Mouse (Mus musculus) lung, adult 2 months (tissue): ENCODE results near the gene Akap4.

Source experiments
- CTCF ChIP-seq: fragments of 200-500 bp; IDR thresholded peaks from 2 replicates; pipeline ENCODE4 v1.5.1; 2011; ENCODE audit warnings: mild to moderate bottlenecking, low read length, control low read depth; ENCODE audit not compliant: insufficient read depth
- POLR2A ChIP-seq: fragments of 200-500 bp; IDR thresholded peaks from 2 replicates; pipeline ENCODE4 v1.6.1; 2011; ENCODE audit warnings: low read depth, mild to moderate bottlenecking, control low read depth, low read length, borderline replicate concordance; ENCODE audit errors: extremely low read depth

GRCm38 (mm10) chrX:7090323-7090722 lies 23.0 kb downstream of the Akap4 start:
- TF ChIP-seq POLR2A (no peak), CTCF (no peak)
